Mouse (Mus musculus) G1E (cell line): Measurements from ENCODE around the gene Ppp2r5e.

ENCODE experiments used
- CTCF ChIP-seq: IDR thresholded peaks from 2 replicates; pipeline ENCODE4 v1.5.1; 2012; ENCODE audit warnings: low read depth, low read length, inconsistent platforms, mixed read lengths
- GATA1 ChIP-seq: IDR thresholded peaks from 2 replicates; pipeline ENCODE4 v1.6.1; 2012; ENCODE audit warnings: borderline replicate concordance, low read length, inconsistent platforms, mixed read lengths
- GATA2 ChIP-seq: IDR thresholded peaks from 2 replicates; pipeline ENCODE4 v1.6.1; 2012; ENCODE audit warnings: low read depth, low read length, inconsistent platforms, borderline replicate concordance
- POLR2AphosphoS5 ChIP-seq: IDR thresholded peaks from 2 replicates; pipeline ENCODE4 v1.6.1; 2012; ENCODE audit warnings: low read depth, low read length, inconsistent platforms; ENCODE audit not compliant: insufficient replicate concordance
- TAL1 ChIP-seq: conservative IDR thresholded peaks from 2 replicates; pipeline ENCODE4 v1.6.1; 2012; ENCODE audit warnings: low read depth, low read length, inconsistent platforms, mixed read lengths

- no peak for TF ChIP-seq GATA1
- no peak for TF ChIP-seq CTCF
- no peak for TF ChIP-seq POLR2AphosphoS5
- no peak for TF ChIP-seq GATA2
- no peak for TF ChIP-seq TAL1
Observed at GRCm38 (mm10) chr12:75615556-75615955, 19.5 kb upstream of the Ppp2r5e start.
